Mouse (Mus musculus) ES-E14 (cell line): ENCODE measurements around the gene Fam129c. TPM values are rescaled to one million over a fixed set of nuclear protein-coding genes. Genes with fewer than 3 reads are reported as not detected.

Experiments used
- DNase-seq: peaks from one replicate; pipeline ENCODE4 v3.0.0-alpha.2; 2013; ENCODE audit warnings: low read depth, low spot score
- H3K27ac ChIP-seq: 2 replicates; pipeline ENCODE4 v1.5.1; 2012; ENCODE audit warnings: low read depth, mild to moderate bottlenecking, low read length, moderate library complexity, mixed read lengths; ENCODE audit not compliant: poor library complexity, insufficient read depth, severe bottlenecking
- H3K36me3 ChIP-seq: 2 replicates; pipeline ENCODE4 v1.6.1; 2012; ENCODE audit warnings: mild to moderate bottlenecking, low read length, moderate library complexity, mixed read lengths; ENCODE audit not compliant: control insufficient read depth, poor library complexity, insufficient read depth, severe bottlenecking
- H3K4me1 ChIP-seq, 2 experiments: fragments of 150-350 bp in 1 of 2; sonication (generic) in 1 of 2; 2 replicates each; pipeline ENCODE4 v1.6.1; 2012; ENCODE audit warnings: low read length in 2 of 2, mild to moderate bottlenecking in 1 of 2, mixed read lengths in 1 of 2; ENCODE audit not compliant: control insufficient read depth in 2 of 2, insufficient read depth in 2 of 2, poor library complexity in 1 of 2
- H3K4me3 ChIP-seq, 2 experiments: fragments of 150-350 bp in 1 of 2; sonication (generic) in 1 of 2; 2 replicates each; pipeline ENCODE4 v1.5.1; 2012; ENCODE audit warnings: low read length in 2 of 2, low read depth in 1 of 2, mild to moderate bottlenecking in 1 of 2, mixed read lengths in 1 of 2; ENCODE audit not compliant: insufficient read depth in 1 of 2, poor library complexity in 1 of 2, severe bottlenecking in 1 of 2
- H3K9ac ChIP-seq: 2 replicates; pipeline ENCODE4 v1.6.1; 2012; ENCODE audit warnings: low read depth, mild to moderate bottlenecking, low read length, mixed read lengths; ENCODE audit not compliant: poor library complexity, insufficient read depth, severe bottlenecking
- H3K9me3 ChIP-seq: fragments of 150-350 bp; sonication (generic); 2 replicates; pipeline ENCODE4 v1.6.1; 2012; ENCODE audit warnings: low read depth, mild to moderate bottlenecking, low read length; ENCODE audit not compliant: control insufficient read depth, insufficient read depth
- CHD2 ChIP-seq: IDR thresholded peaks from 2 replicates; pipeline ENCODE4 v1.6.1; 2014; ENCODE audit warnings: mild to moderate bottlenecking, low read depth, low read length, inconsistent platforms
- HCFC1 ChIP-seq: IDR thresholded peaks from 2 replicates; pipeline ENCODE4 v1.6.1; 2012; ENCODE audit warnings: low read length, inconsistent platforms, borderline replicate concordance; ENCODE audit not compliant: insufficient read depth
- MAFK ChIP-seq: IDR thresholded peaks from 2 replicates; pipeline ENCODE4 v1.6.1; 2014; ENCODE audit warnings: mild to moderate bottlenecking, low read depth, low read length, inconsistent platforms; ENCODE audit not compliant: insufficient read depth
- ZC3H11A ChIP-seq: IDR thresholded peaks from 2 replicates; pipeline ENCODE4 v1.6.1; 2012; ENCODE audit warnings: low read depth, mild to moderate bottlenecking, inconsistent platforms, low read length, borderline replicate concordance
- ZNF384 ChIP-seq: IDR thresholded peaks from 2 replicates; pipeline ENCODE4 v1.6.1; 2012; ENCODE audit warnings: low read depth, low read length, inconsistent platforms
- in situ Hi-C, 2 experiments: fragments of 600-800 bp; cut with MboI; formaldehyde crosslinking; loops; one replicate each; pipeline ENCODE4 v1.15.1; 2025; ENCODE audit warnings: low sequenced_read_pairs in 2 of 2, inconsistent platforms in 1 of 2; ENCODE audit not compliant: unreplicated experiment in 2 of 2
- total RNA-seq: library from RNA; depleted of rRNA; stranded (reverse); fragments of 300-350 nt; gene quantifications from 2 replicates; pipeline ENCODE4 v1.2.3, GENCODE M21; 2012

The Fam129c gene
- total RNA-seq, 1 experiment, result 9.0 TPM

DNA sequence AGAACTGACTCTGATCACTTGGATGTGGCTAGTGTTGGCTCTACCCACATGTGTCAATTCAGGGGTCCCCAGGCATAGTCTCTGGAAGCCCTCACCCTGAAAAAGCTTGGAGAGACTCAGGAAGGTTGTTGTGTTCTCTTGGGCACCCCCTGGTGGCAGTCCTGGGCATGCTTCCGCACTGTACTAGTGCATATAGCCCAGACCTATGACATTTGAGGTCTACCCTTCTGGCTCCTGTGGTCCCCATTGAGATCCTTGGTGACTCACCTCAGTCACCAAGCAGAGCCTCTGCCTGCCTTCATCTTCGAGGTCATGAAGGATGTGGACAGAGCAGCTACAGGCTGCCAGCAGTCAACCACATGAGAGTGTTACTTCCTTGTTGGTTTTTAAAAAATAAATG is 10.6 kb upstream of the Fam129c start:
- in situ Hi-C loops, result no loop called here

DNA sequence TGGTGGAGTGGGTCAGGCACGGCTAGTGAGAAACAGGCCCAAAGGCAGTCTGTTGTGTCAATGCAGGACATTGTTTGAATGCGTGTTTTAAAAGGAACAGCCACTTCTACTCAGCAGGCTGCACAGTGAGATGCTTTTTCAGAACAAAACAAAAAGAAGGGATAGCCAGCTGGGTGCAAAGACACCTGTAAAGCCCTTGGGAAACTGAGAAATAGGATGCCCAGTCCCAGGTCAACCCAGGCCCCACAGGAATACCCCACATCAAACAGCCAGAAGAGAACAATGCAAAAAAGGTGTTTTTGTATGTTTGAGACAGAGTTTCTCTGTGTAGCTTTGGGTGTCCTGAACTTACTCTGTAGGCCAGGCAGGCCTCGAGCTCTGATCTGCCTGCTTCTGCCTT is 8.7 kb upstream of the Fam129c start:
- Histone ChIP-seq H3K4me1 (peaks cover 0 to 11% of the 10 kb centered on the region in 2 experiments; a peak in 1 of 4 replicates), H3K9ac (no peak overlapping the region), H3K9me3 (no peaks in the 10 kb centered on the region), H3K36me3 (peaks cover 17% of the 10 kb centered on the region; the same call in 1 of the 2 replicates), H3K27ac (no peak overlapping the region), H3K4me3 (no peak overlapping the region)
- in situ Hi-C loops, result no loop called here
- DNase-seq, result no peak
- no peak for TF ChIP-seq HCFC1
- TF ChIP-seq CHD2, result no peak
- TF ChIP-seq ZNF384, result no peak
- no peak for TF ChIP-seq ZC3H11A
- no peak for TF ChIP-seq MAFK

More for the DNA sequence above, 10.6 kb upstream of the Fam129c start:
- Histone ChIP-seq H3K9me3 (no peaks in the 10 kb centered on the region), H3K9ac (no peak overlapping the region), H3K27ac (no peak overlapping the region), H3K4me3 (no peak overlapping the region), H3K36me3 (peaks cover 13% of the 10 kb centered on the region; the same call in 1 of the 2 replicates), H3K4me1 (peaks cover 0 to 7% of the 10 kb centered on the region in 2 experiments; a peak in 1 of 4 replicates)
- TF ChIP-seq CHD2 (no peak), HCFC1 (no peak), ZNF384 (no peak), ZC3H11A (no peak)
- no peak for DNase-seq

GRCm38 (mm10) chr8:71591017-71591416 is 6.4 kb upstream of the Fam129c start:
- in situ Hi-C loops, result no loop called here
- no peak for DNase-seq

GRCm38 (mm10) chr8:71591471-71592373 is 5.7 kb upstream of the Fam129c start, which contains the start of gene Pgls:
Gene Pgls (plus strand): TSS chr8:71592176.
- DNase-seq, result peak; percentile 91
- no peaks in the 10 kb centered on the region for H3K9me3 ChIP-seq

More at GRCm38 (mm10) chr8:71591017-71591416, 6.4 kb upstream of the Fam129c start:
- TF ChIP-seq HCFC1 (no peak), ZC3H11A (no peak), MAFK (no peak), ZNF384 (no peak), CHD2 (no peak)
- H3K9me3 ChIP-seq, result no peaks in the 10 kb centered on the region
- peaks cover 6% of the 10 kb centered on the region; the same call in 1 of the 2 replicates for H3K36me3 ChIP-seq
- H3K4me3 ChIP-seq, result peak overlapping the region in 1 of 2 experiments; percentile 86; a peak in 2 of 4 replicates
- H3K4me1 ChIP-seq, result peaks cover 0 to 10% of the 10 kb centered on the region in 2 experiments; a peak in 1 of 4 replicates
- H3K9ac ChIP-seq, result 0 out of 2 replicates have a peak overlapping the region, but pooled peaks have one; percentile 79
- H3K27ac ChIP-seq, result no peak overlapping the region

More at GRCm38 (mm10) chr8:71591471-71592373, 5.7 kb upstream of the Fam129c start, which contains the start of gene Pgls:
- peaks cover 0 to 10% of the 10 kb centered on the region in 2 experiments; a peak in 1 of 4 replicates for H3K4me1 ChIP-seq
- TF ChIP-seq ZNF384 (no peak), CHD2 (no peak), HCFC1 (peak; percentile 66)
- H3K27ac ChIP-seq, result peak within 1 kb of the TSS; percentile 68
- in situ Hi-C loops, result no loop called here
- H3K9ac ChIP-seq, result peak within 1 kb of the TSS; percentile 90
- H3K4me3 ChIP-seq, result peak within 1 kb of the TSS; percentile 82 to 86
- H3K36me3 ChIP-seq, result peaks cover 4% of the 10 kb centered on the region; the same call in 1 of the 2 replicates
